Mouse (Mus musculus): ENCODE measurements at regions not wholly inside any gene's neighbourhood (a gene's known extent, or its start where the extent isn't known, plus 50 kb on each side); places are given as distances from the start of the nearest gene placed in this dataset.
"Not testable (repeated sequence)": the region's sequence is repeated elsewhere in the genome, so short reads cannot be mapped to it uniquely, and the experiment has no call there.

DNA sequence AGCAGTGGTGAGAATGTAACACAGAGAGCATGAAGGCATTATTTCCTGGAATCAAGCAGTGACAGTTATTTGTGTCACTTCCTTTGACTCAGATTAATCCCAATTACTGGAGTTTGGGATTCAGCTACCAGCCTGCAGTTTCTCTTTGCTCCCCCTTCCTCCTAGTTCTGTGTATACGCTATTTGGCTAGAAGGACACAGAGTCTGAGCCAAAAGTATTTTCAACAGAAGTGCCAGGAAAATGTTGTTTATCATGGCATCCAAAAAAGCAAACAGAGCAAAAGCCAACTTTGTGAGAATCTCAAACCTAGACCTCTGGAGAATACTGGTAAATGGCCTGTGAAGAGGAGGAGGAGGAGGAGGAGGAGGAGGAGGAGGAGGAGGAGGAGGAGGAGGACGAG, 600.4 kb downstream of the Crisp4 start:
- H3K9me3 ChIP-seq (replicated peaks) = no peaks in the 10 kb centered on the region; the same call in 1 of the 2 replicates
- WGBS = 77% methylated on average over 1 of the region's 2 CpGs
- H3K4me2 ChIP-seq = no peak overlapping the region
- H3K36me3 ChIP-seq = no peaks in the 10 kb centered on the region
- H3K27me3 ChIP-seq (replicated peaks) = no peaks in the 10 kb centered on the region
- H3K4me1 ChIP-seq (replicated peaks) = no peaks in the 10 kb centered on the region
- H3K4me3 ChIP-seq = no peak overlapping the region
- no peak overlapping the region for H3K9ac ChIP-seq
- ATAC-seq (ENCODE audit: insufficient number of reproducible peaks, low FRiP score) = no peak
- no peak overlapping the region for H3K27ac ChIP-seq (ENCODE audit: poor library complexity, severe bottlenecking)

DNA sequence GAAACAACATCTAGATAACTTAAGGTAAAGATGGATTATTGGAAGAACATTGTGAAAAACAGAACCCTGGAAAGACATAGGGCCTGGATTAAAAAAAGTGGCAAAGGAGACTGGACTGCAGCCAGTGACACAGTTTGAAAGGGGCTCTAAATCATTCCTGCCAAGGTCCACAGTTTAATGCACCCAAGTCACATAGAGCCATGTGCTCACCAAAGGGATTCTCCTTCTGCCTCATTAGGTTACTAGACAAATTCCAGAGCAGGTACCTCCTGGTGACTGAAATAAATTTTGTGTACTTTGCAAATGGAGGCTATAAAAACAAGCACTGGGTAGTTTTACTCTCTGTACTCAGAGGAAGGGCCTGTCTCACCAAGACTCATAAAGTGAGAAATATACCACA, 607.5 kb downstream of the Crisp4 start:
- ATAC-seq (ENCODE audit: insufficient number of reproducible peaks, low FRiP score) = no peak
- Histone ChIP-seq H3K4me1 (replicated peaks) (no peaks in the 10 kb centered on the region), H3K36me3 (no peaks in the 10 kb centered on the region), H3K27me3 (replicated peaks) (no peaks in the 10 kb centered on the region), H3K27ac (ENCODE audit: poor library complexity, severe bottlenecking) (no peak overlapping the region), H3K4me3 (no peak overlapping the region), H3K4me2 (no peak overlapping the region), H3K9ac (no peak overlapping the region), H3K9me3 (replicated peaks) (no peaks in the 10 kb centered on the region; the same call in 1 of the 2 replicates)

DNA sequence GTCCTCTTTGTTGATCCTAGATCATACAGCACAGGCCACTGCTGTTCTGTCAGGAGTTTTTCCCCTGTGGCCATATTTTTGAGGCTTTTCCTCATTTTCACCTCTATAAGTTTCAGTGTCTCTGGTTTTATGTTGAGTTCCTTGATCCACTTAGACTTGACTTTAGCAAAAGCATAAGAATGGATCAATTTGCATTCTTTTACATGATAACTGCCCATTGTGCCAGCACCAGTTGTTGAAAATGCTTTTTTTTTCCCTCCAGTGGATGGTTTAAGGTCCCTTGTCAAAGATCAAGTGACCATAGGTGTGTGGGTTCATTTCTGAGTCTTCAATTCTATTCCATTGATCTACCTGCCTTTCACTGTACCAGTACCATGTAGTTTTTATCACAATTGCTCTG, 614.4 kb downstream of the Crisp4 start:
- not testable (repeated sequence) for H3K9me3 ChIP-seq (replicated peaks); ATAC-seq (ENCODE audit: insufficient number of reproducible peaks, low FRiP score); H3K27ac ChIP-seq (ENCODE audit: poor library complexity, severe bottlenecking)

DNA sequence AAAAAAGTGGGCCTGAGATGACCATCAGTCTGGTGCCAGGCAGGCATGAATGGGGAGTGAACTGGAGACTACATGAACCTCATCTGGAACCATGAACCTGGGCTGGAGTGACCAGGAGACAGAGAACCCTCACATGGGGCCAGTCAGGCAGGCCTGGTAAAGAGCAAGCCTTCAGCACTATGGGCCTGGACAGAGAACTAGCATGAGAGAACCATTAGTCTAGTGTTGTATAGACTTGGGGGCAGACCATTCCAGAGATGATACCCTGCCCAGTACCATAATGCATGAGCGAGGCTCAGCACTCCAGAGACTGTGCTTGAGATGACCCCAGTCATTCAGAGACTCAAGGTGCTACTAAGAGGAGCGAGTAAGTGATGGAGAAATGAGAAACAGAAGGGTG, 625.6 kb downstream of the Crisp4 start:
- WGBS = 78% methylated on average over 2 of the region's 2 CpGs
- no peaks in the 10 kb centered on the region for H3K27me3 ChIP-seq (replicated peaks)
- H3K9me3 ChIP-seq (replicated peaks) = no peaks in the 10 kb centered on the region; the same call in 1 of the 2 replicates
- H3K4me3 ChIP-seq = no peak overlapping the region
- H3K4me2 ChIP-seq = no peak overlapping the region
- H3K4me1 ChIP-seq (replicated peaks) = no peaks in the 10 kb centered on the region
- H3K36me3 ChIP-seq = no peaks in the 10 kb centered on the region
- no peak for ATAC-seq (ENCODE audit: insufficient number of reproducible peaks, low FRiP score)
- H3K27ac ChIP-seq (ENCODE audit: poor library complexity, severe bottlenecking) = no peak overlapping the region
- no peak overlapping the region for H3K9ac ChIP-seq

More for the DNA sequence above, 614.4 kb downstream of the Crisp4 start:
- not testable (repeated sequence) for H3K4me2 ChIP-seq; H3K9ac ChIP-seq; H3K36me3 ChIP-seq; H3K27me3 ChIP-seq (replicated peaks); H3K4me3 ChIP-seq; H3K4me1 ChIP-seq (replicated peaks)

DNA sequence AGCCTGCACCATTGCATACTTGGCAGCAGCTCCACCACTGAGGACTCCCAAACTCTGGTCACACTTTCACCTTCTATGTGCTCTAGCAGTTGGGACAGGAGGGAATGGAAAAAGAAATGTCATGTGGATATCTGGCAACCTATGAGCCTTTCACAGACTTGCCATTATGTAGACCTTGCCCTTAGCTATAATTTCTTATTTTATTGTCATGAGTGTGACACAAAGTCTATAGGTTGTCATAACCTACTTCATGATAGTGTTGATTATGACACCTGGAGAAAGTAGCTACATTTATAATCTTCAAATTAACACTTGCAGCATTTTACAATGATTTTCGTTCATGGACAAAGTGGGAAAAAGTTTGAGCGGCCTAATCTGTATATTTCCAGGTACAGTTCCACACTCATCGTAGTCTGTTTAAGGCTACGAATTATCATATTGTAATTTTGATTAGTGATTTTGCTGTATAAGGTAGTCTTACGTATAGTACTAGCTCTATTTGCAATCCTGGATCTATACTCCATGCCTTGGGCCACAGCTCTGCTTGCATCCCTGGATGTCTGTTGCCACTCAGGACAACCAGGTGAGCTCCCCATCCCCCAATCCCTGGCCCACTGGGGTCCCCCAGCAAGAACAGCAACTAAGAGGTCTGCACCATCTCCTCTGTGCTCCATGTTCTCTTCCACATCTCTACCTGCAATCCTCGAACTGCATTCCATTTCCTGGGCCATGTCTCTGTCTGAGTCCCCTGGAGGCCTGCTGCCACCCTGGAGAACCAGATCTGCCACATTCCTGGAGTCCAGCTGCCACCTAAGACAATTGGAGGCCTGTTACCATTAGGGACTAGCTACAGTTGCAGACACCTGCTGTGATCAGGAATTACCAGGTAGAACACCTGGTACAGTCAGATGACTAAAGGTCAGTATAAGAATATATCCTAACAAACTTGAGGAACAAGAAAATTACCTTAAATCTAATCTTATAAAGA, 639.3 kb downstream of the Crisp4 start:
- no peak overlapping the region for H3K4me3 ChIP-seq
- no peaks in the 10 kb centered on the region for H3K36me3 ChIP-seq
- H3K9me3 ChIP-seq (replicated peaks) = no peaks in the 10 kb centered on the region
- no peak overlapping the region for H3K27ac ChIP-seq (ENCODE audit: poor library complexity, severe bottlenecking)
- WGBS = 75% methylated on average over 6 of the region's 6 CpGs
- no peaks in the 10 kb centered on the region for H3K4me1 ChIP-seq (replicated peaks)
- no peak overlapping the region for H3K9ac ChIP-seq
- H3K27me3 ChIP-seq (replicated peaks) = no peaks in the 10 kb centered on the region
- no peak for ATAC-seq (ENCODE audit: insufficient number of reproducible peaks, low FRiP score)
- no peak overlapping the region for H3K4me2 ChIP-seq

DNA sequence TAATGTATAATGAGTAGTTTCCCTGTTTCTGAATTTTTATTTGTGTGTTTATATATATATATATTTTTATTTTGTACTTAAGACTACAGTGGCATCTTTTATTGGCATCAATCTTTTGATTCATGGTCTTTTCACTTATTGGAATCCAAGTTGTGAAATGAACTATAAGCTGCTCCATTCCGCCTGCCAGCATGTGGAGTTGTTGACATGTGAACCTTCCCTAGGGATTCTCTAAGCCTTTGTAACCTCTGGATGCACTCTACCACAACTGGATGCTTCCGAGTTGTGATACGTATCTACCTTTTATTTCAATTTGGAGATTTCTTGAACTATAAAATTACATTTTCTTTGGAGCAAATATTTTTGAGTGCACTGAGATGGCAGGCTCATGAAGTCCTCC, 652.1 kb downstream of the Crisp4 start:
- no peaks in the 10 kb centered on the region for H3K9me3 ChIP-seq (replicated peaks)
- H3K4me1 ChIP-seq (replicated peaks) = no peaks in the 10 kb centered on the region
- 85% methylated on average over 3 of the region's 3 CpGs for WGBS
- H3K27me3 ChIP-seq (replicated peaks) = no peaks in the 10 kb centered on the region
- no peak overlapping the region for H3K4me3 ChIP-seq
- H3K4me2 ChIP-seq = no peak overlapping the region
- H3K36me3 ChIP-seq = no peaks in the 10 kb centered on the region
- H3K9ac ChIP-seq = no peak overlapping the region
- no peak for ATAC-seq (ENCODE audit: insufficient number of reproducible peaks, low FRiP score)
- H3K27ac ChIP-seq (ENCODE audit: poor library complexity, severe bottlenecking) = no peak overlapping the region

DNA sequence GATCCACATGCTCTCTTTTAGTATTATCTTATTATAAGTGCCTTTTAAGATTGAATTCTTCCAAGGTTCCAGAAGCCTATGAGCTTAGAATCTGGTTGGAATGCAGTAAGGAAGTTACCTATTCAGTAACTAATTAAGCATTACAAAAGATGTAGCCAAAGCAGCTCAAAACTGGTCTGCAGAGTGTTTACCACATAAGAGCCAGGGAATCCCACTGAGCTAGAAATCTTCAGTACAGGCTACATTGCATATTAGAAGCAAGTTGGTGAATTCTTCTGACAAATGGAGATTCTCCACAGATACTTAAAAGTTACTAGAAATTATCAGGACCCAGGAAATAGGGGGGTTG, 655.9 kb downstream of the Crisp4 start:
- not testable (repeated sequence) for ATAC-seq (ENCODE audit: insufficient number of reproducible peaks, low FRiP score); H3K36me3 ChIP-seq; H3K4me1 ChIP-seq (replicated peaks); H3K4me3 ChIP-seq; H3K27me3 ChIP-seq (replicated peaks); H3K9me3 ChIP-seq (replicated peaks); H3K27ac ChIP-seq (ENCODE audit: poor library complexity, severe bottlenecking); H3K4me2 ChIP-seq; H3K9ac ChIP-seq

DNA sequence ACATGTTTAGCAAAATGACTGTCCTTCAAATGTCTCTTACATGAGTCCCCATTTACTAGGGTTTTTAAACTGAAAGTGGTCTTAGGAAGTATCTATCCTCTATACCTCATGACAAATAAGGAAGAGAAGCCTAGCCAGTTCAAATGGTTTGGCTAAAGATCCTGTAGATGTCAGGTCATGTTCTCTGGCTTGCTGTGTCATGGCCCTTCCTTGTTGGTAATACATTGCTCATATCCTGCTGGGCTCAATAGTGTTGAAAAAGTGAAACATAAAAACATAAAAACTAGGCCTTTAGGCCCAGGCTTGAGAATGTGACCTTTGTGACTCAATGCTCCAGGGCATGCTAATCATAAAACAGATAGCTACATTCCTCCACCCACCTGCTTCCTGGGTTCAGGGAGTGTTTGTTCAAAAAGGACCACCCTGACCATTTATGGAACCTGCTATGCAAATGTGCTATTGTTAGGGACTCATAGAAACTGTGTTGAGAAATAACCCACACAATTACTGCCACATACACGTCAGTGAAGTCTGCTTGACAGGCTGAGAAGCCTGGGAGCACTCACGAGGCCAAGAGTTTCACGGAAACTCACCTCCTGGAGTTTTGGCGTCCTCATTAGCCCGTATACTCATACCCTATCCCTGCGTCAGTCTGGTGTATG, 656.4 kb downstream of the Crisp4 start:
- H3K9me3 ChIP-seq (replicated peaks); H3K27me3 ChIP-seq (replicated peaks); H3K36me3 ChIP-seq; ATAC-seq (ENCODE audit: insufficient number of reproducible peaks, low FRiP score); H3K4me3 ChIP-seq; H3K4me1 ChIP-seq (replicated peaks); H3K4me2 ChIP-seq; H3K9ac ChIP-seq; H3K27ac ChIP-seq (ENCODE audit: poor library complexity, severe bottlenecking): not testable (repeated sequence)
- WGBS = 73% methylated on average over 6 of the region's 6 CpGs

DNA sequence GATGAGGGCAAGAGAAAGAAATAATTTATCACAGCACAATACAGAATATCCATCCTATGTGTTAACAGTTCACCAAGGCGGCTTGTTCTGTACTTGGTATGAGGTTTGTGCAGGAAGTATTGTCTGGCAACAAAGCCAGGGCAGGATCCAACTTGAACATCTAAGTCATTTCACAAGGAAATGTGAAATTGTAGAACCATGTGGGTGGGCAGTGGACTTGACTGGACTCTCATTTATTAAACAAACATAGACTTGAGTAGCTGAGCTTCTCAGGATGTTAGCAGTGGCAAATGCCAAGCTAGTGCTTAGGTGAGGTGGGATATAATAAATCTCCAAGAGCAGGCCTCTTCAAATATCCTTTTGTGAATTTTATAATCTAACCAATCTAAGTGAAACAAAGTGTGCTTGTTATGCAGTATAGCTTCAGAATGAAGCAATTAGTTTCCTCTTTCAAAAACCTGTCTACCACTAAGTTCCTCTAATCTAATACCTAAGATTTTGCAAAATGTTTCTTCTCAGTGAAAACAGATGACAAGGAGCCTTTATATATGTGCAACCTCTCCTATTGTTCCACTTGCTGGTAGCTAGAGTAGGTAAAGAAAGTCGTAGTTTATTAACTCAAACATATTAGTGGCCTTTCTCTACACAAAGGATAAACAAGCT, 694.4 kb downstream of the Crisp4 start:
- Histone ChIP-seq H3K27ac (ENCODE audit: poor library complexity, severe bottlenecking) (0 out of 2 replicates have a peak overlapping the region, but pooled peaks have one; percentile 38), H3K36me3 (no peaks in the 10 kb centered on the region), H3K9me3 (replicated peaks) (no peaks in the 10 kb centered on the region), H3K4me2 (no peak overlapping the region), H3K27me3 (replicated peaks) (no peaks in the 10 kb centered on the region), H3K4me3 (no peak overlapping the region), H3K4me1 (replicated peaks) (0 out of 2 replicates have a peak, but pooled peaks cover 2% of the 10 kb centered on the region), H3K9ac (no peak overlapping the region)
- no peak for ATAC-seq (ENCODE audit: insufficient number of reproducible peaks, low FRiP score)
- WGBS = 67% methylated on average over 2 of the region's 2 CpGs

DNA sequence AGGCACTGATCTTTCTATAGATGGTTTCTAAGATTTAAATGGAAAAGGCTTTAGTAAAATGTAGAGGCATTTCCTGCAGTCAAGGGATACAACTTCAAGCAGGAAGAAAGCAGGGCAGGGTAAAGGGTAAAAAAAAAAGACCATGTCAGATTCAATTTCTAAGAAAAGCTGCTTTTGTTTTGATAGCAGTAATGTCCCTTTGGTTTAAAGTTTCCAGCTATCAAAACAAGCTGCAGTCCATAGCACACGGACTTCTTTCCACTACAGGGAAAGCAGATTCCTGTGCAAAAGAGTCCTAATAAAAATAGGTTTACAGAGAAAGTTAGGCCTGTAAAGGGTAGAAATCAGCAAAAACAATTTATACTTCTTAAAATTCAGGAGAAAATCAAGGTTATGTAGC, 695.0 kb downstream of the Crisp4 start:
- WGBS = 20% methylated on average over 1 of the region's 1 CpGs
- Histone ChIP-seq H3K4me3 (no peak overlapping the region), H3K27ac (ENCODE audit: poor library complexity, severe bottlenecking) (0 out of 2 replicates have a peak overlapping the region, but pooled peaks have one; percentile 33), H3K9me3 (replicated peaks) (no peaks in the 10 kb centered on the region), H3K4me2 (no peak overlapping the region), H3K9ac (no peak overlapping the region), H3K27me3 (replicated peaks) (no peaks in the 10 kb centered on the region), H3K36me3 (no peaks in the 10 kb centered on the region), H3K4me1 (replicated peaks) (0 out of 2 replicates have a peak, but pooled peaks cover 2% of the 10 kb centered on the region)
- ATAC-seq (ENCODE audit: insufficient number of reproducible peaks, low FRiP score) = no peak

DNA sequence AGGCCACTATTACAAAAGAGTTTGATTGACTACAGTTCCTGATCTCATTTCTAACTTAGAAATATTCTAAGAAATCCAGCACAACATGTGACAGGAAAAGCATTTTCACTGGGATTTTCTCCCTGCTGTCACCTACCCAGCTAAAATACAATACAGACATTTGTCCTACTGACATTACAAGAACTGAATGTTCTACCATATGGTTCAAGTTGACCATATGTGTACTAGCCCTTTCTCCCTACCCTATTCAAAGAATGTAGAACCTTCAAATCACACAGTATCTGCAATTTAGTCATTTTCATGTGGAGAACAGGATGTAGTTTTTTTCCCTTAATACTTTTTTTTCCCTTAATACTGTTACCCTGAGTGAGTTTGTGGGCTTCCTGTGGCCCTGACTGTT, 695.4 kb downstream of the Crisp4 start:
- Histone ChIP-seq H3K4me2 (no peak overlapping the region), H3K36me3 (no peaks in the 10 kb centered on the region), H3K9me3 (replicated peaks) (no peaks in the 10 kb centered on the region), H3K4me1 (replicated peaks) (0 out of 2 replicates have a peak, but pooled peaks cover 2% of the 10 kb centered on the region), H3K9ac (no peak overlapping the region), H3K4me3 (no peak overlapping the region), H3K27ac (ENCODE audit: poor library complexity, severe bottlenecking) (0 out of 2 replicates have a peak overlapping the region, but pooled peaks have one; percentile 33), H3K27me3 (replicated peaks) (no peaks in the 10 kb centered on the region)
- no peak for ATAC-seq (ENCODE audit: insufficient number of reproducible peaks, low FRiP score)
